Mouse (Mus musculus) cerebellum, adult 2 months (tissue): ENCODE data around the gene Crtac1.

ENCODE experiments used
- CTCF ChIP-seq: fragments of 200-500 bp; IDR thresholded peaks from 2 replicates; pipeline ENCODE4 v1.5.1; 2011; ENCODE audit warnings: low read depth, mild to moderate bottlenecking, control low read depth, low read length, moderate library complexity, borderline replicate concordance; ENCODE audit not compliant: insufficient read depth
- POLR2A ChIP-seq: fragments of 200-500 bp; IDR thresholded peaks from 2 replicates; pipeline ENCODE4 v1.6.1; 2011; ENCODE audit warnings: low read length, control low read depth, borderline replicate concordance; ENCODE audit not compliant: insufficient read depth

DNA sequence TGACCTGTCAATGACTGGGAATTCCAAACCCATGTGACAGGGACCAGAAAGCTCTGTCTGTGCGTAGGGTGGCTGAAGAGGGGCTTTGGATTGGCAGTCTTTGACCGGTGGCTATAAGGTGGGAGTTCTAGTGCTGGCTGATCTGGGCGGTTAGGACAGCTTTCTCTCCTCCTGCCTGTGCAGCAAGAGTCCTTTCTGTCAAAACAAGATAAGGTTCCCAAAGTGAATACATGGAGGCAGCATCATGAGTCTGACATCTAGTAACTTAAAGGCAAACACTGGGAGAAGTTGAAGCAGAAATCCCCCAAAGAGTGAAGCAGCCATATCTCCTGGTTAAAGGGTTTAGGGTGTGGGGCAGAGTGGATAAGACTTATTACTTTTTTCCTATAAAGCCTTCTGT is 184.1 kb downstream of the Crtac1 start, which contains the start of gene Golga7b:
- TF ChIP-seq POLR2A (no peak), CTCF (no peak)
